ENCODE assay signal across 9 mouse cellular contexts in the genomic region with DNA sequence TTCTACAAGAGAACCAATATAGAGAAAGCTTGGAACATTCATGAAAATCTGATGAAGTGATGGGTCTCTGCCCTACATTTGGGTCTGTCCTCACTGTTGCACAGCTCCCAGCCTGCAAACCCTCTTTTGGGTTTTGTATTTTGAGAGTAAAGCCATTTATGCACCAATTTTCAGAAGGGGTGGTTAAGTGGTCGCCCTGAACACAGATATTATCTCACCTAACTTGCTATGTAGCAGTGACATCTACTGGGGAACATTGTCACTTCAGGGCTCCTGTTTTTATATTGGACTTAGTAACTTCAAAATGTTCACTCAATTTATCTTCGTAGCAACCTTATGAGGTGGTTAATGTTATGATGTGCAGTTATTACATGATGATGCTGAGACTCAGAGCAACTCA.
DNase-seq lines count a peak whose midpoint lies in the region; ATAC-seq and TF ChIP-seq lines count a peak whose summit lies in the region.
"Had no signal": no experiment of that assay in that cellular context is flagged by ENCODE, and none has a peak within 500 bp of the region (broad histone marks: within the 10 kb centered on the region; RNA-seq: fewer than 3 reads in every experiment).

No protein-coding gene starts in this region.

- H3K36me3 ChIP-seq in heart, adult 2 months (ENCODE audit: control insufficient read depth, insufficient read depth, low read length), result no peaks in the 10 kb centered on the region
- no peaks in the 10 kb centered on the region for H3K36me3 ChIP-seq in heart, embryonic 11.5 days (ENCODE audit: control insufficient read depth, insufficient read depth, low read length)
- no peaks in the 10 kb centered on the region for H3K36me3 ChIP-seq in midbrain, postnatal 0 days (ENCODE audit: insufficient read depth, low read length)
- no peaks in the 10 kb centered on the region for H3K36me3 ChIP-seq in midbrain, embryonic 10.5 days
- H3K36me3 ChIP-seq: liver, embryonic 12.5 days had no signal

- no peak for TF ChIP-seq EP300 in heart, adult 2 months (IDR thresholded peaks at IDR 0.05; ENCODE audit: insufficient read depth, low read depth, low read length)

- 31% methylated on average over 2 of the region's 2 CpGs for WGBS in heart, adult 2 months
- 39% methylated on average over 2 of the region's 2 CpGs for WGBS in heart, embryonic 11.5 days (ENCODE audit: insufficient replicate concordance)
- WGBS in midbrain, postnatal 0 days, result 35% methylated on average over 2 of the region's 2 CpGs
- WGBS in midbrain, embryonic 10.5 days, result 57% methylated on average over 2 of the region's 2 CpGs

- H3K79me2 ChIP-seq in heart, adult 2 months (replicated peaks; ENCODE audit: control insufficient read depth, insufficient read depth, low read length), result no peaks in the 10 kb centered on the region

- no peak for DNase-seq in heart, adult 2 months
- peak; percentile 78 for DNase-seq in midbrain, postnatal 0 days (ENCODE audit: low spot score)
- DNase-seq in midbrain, embryonic 10.5 days (ENCODE audit: low spot score), result no peak
- DNase-seq in kidney, adult 9 months, result peak; percentile 69
- peak; percentile 18 for DNase-seq in right cerebral cortex, postnatal 4 days

- no peak overlapping the region for H3K27ac ChIP-seq in heart, adult 2 months
- H3K27ac ChIP-seq in heart, embryonic 11.5 days (ENCODE audit: low read depth, low read length), result no peak overlapping the region
- no peak overlapping the region for H3K27ac ChIP-seq in midbrain, postnatal 0 days (ENCODE audit: low read depth, low read length)
- H3K27ac ChIP-seq in midbrain, embryonic 10.5 days (replicated peaks), result no peak overlapping the region
- H3K27ac ChIP-seq: liver, embryonic 12.5 days had no signal

- no peaks in the 10 kb centered on the region for H3K27me3 ChIP-seq in heart, adult 2 months (ENCODE audit: control insufficient read depth, insufficient read depth, low read length)
- no peaks in the 10 kb centered on the region for H3K27me3 ChIP-seq in heart, embryonic 11.5 days (ENCODE audit: control insufficient read depth, insufficient read depth, low read length)
- H3K27me3 ChIP-seq in midbrain, postnatal 0 days (ENCODE audit: insufficient read depth, low read length), result no peaks in the 10 kb centered on the region
- H3K27me3 ChIP-seq in midbrain, embryonic 10.5 days (ENCODE audit: low read depth, poor library complexity, severe bottlenecking), result no peaks in the 10 kb centered on the region
- H3K27me3 ChIP-seq: liver, embryonic 12.5 days had no signal

- ATAC-seq in heart, embryonic 11.5 days (replicated peaks; ENCODE audit: insufficient number of reproducible peaks, low FRiP score, low TSS enrichment), result no peak
- ATAC-seq in midbrain, postnatal 0 days (ENCODE audit: low FRiP score), result 0 out of 2 replicates have a peak, but pooled peaks have one; percentile 47
- no peak for ATAC-seq in activated CD4-positive, CD25-positive, alpha-beta regulatory T cell, adult 4 months
- no peak for ATAC-seq in CD4-positive, CD25-positive, alpha-beta regulatory T cell, adult 4 months
- ATAC-seq: liver, embryonic 12.5 days had no signal

- H3K9me3 ChIP-seq in heart, embryonic 11.5 days (replicated peaks; ENCODE audit: control insufficient read depth, low read length), result no peaks in the 10 kb centered on the region
- no peaks in the 10 kb centered on the region for H3K9me3 ChIP-seq in midbrain, postnatal 0 days (ENCODE audit: low read length)
- H3K9me3 ChIP-seq in midbrain, embryonic 10.5 days (replicated peaks), result no peaks in the 10 kb centered on the region
- H3K9me3 ChIP-seq: liver, embryonic 12.5 days had no signal

- no peak for TF ChIP-seq POLR2A in heart, adult 2 months (IDR thresholded peaks at IDR 0.05; ENCODE audit: insufficient read depth, low read depth, low read length)

- H3K4me3 ChIP-seq in heart, adult 2 months, result no peak overlapping the region
- no peak overlapping the region for H3K4me3 ChIP-seq in heart, embryonic 11.5 days (ENCODE audit: low read depth, low read length)
- no peak overlapping the region for H3K4me3 ChIP-seq in midbrain, postnatal 0 days (ENCODE audit: low read depth, low read length)
- H3K4me3 ChIP-seq in midbrain, embryonic 10.5 days, result no peak overlapping the region
- H3K4me3 ChIP-seq: liver, embryonic 12.5 days had no signal

- no peak overlapping the region for H3K4me2 ChIP-seq in heart, embryonic 11.5 days
- H3K4me2 ChIP-seq in midbrain, postnatal 0 days (ENCODE audit: low read depth, low read length, poor library complexity, severe bottlenecking), result no peak overlapping the region
- H3K4me2 ChIP-seq: liver, embryonic 12.5 days had no signal

- intact Hi-C loops in heart, adult 2 months (cut with DNase I), result loop anchor here (5.0 to 10.0 kb wide), 2 partner anchors 890 to 973 kb away; no protein-coding TSS in a partner anchor

- TF ChIP-seq CTCF in heart, adult 2 months (IDR thresholded peaks at IDR 0.05), result peak; percentile 73
- TF ChIP-seq CTCF in midbrain, postnatal 0 days (IDR thresholded peaks at IDR 0.05), result peak; percentile 87

- no peak overlapping the region for H3K9ac ChIP-seq in heart, adult 2 months (ENCODE audit: low read depth, low read length)
- no peak overlapping the region for H3K9ac ChIP-seq in heart, embryonic 11.5 days (ENCODE audit: low read depth, low read length)
- H3K9ac ChIP-seq in midbrain, postnatal 0 days (replicated peaks; ENCODE audit: low read length, poor library complexity, severe bottlenecking), result no peak overlapping the region
- H3K9ac ChIP-seq: liver, embryonic 12.5 days had no signal

- no peaks in the 10 kb centered on the region for H3K4me1 ChIP-seq in heart, adult 2 months (ENCODE audit: control insufficient read depth, insufficient read depth, low read length)
- H3K4me1 ChIP-seq in heart, embryonic 11.5 days (ENCODE audit: control insufficient read depth, insufficient read depth, low read length), result no peaks in the 10 kb centered on the region
- no peaks in the 10 kb centered on the region for H3K4me1 ChIP-seq in midbrain, postnatal 0 days (ENCODE audit: insufficient read depth, low read length)
- H3K4me1 ChIP-seq in midbrain, embryonic 10.5 days, result peaks cover 4% of the 10 kb centered on the region; the same call in 1 of the 2 replicates
- H3K4me1 ChIP-seq: liver, embryonic 12.5 days had no signal

Comparison
In these comparisons a context has a peak if more than half of its experiments do, and no peak if none do; other contexts are left out.
1. DNase-seq: peak in midbrain, postnatal 0 days (single experiment), kidney, adult 9 months (single experiment) and right cerebral cortex, postnatal 4 days (single experiment); none in heart, adult 2 months (0 of 2) and midbrain, embryonic 10.5 days (single experiment).